Mouse (Mus musculus) limb, embryonic 12.5 days (tissue): ENCODE data around the gene Klk13. TPM values are rescaled to one million over a fixed set of nuclear protein-coding genes. Genes with fewer than 3 reads are reported as not detected.

Experiments
- ATAC-seq: fragments of 200-750 bp; cut with Nextera tagmentation; 2 replicates; pipeline ENCODE4 v1.8.0; 2017; ENCODE audit warnings: low read depth, moderate TSS enrichment; ENCODE audit not compliant: insufficient number of reproducible peaks, insufficient read depth, low FRiP score, low TSS enrichment
- H3K27ac ChIP-seq: fragments of 300-500 bp; sonication (generic); 2 replicates; pipeline ENCODE4 v1.5.1; 2016; ENCODE audit warnings: mild to moderate bottlenecking, moderate library complexity
- H3K27me3 ChIP-seq: fragments of 300-500 bp; sonication (generic); 2 replicates; pipeline ENCODE4 v1.6.1; 2016; ENCODE audit warnings: mild to moderate bottlenecking, moderate library complexity
- H3K36me3 ChIP-seq: fragments of 300-500 bp; sonication (generic); 2 replicates; pipeline ENCODE4 v1.6.1; 2016; ENCODE audit warnings: mild to moderate bottlenecking, moderate library complexity
- H3K4me1 ChIP-seq: fragments of 300-500 bp; sonication (generic); replicated peaks from 2 replicates; pipeline ENCODE4 v1.6.1; 2016
- H3K4me2 ChIP-seq: fragments of 300-500 bp; sonication (generic); 2 replicates; pipeline ENCODE4 v1.6.1; 2016; ENCODE audit warnings: mild to moderate bottlenecking, moderate library complexity
- H3K4me3 ChIP-seq: fragments of 300-500 bp; sonication (generic); replicated peaks from 2 replicates; pipeline ENCODE4 v1.5.1; 2016; ENCODE audit warnings: mild to moderate bottlenecking
- H3K9ac ChIP-seq: fragments of 300-500 bp; sonication (generic); replicated peaks from 2 replicates; pipeline ENCODE4 v1.6.1; 2016; ENCODE audit warnings: mild to moderate bottlenecking, moderate library complexity
- H3K9me3 ChIP-seq: fragments of 300-500 bp; sonication (generic); 2 replicates; pipeline ENCODE4 v1.6.1; 2016; ENCODE audit warnings: mild to moderate bottlenecking, moderate library complexity
- WGBS: fragments of 180-500 bp; shearing (Covaris S2); methylation state at CpG from one replicate; pipeline ENCODE4 v1.1.7; 2016; 5-methylcytosine and 5-hydroxymethylcytosine counted together
- polyA plus RNA-seq: library from polyadenylated mRNA; unstranded; fragments of >200 nt; fragmentation: Nextera tagmentation; extraction: Ambion mirVana; gene quantifications from 2 replicates; pipeline ENCODE4 v1.2.1, GENCODE M21; 2016

Klk13 gene
- polyA plus RNA-seq, 1 experiment from 2014 or later: 0.11 TPM

DNA sequence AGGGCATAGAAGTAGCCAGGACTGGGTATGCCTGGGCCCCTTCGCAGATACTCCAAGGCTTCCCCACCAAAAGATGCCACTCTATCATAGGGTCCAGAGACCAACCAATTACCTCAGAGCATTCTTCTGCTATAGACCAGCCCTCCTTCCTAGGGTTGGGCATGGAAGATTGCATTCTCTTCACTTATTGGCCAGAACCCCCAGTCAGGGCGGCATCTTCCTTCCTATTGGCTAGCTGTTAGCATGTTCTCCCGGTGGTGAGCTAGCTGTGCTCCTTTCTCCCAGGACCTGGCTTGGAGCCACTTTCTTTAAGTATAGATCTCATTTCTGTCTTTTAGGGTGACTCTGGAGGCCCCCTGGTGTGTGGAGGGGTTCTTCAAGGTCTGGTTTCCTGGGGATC is 60.5 kb downstream of the Klk13 start:
- H3K4me2 ChIP-seq: no peak overlapping the region
- H3K4me1 ChIP-seq: no peaks in the 10 kb centered on the region
- no peak overlapping the region for H3K27ac ChIP-seq
- no peak for ATAC-seq
- no peaks in the 10 kb centered on the region for H3K9me3 ChIP-seq
- no peak overlapping the region for H3K4me3 ChIP-seq
- H3K9ac ChIP-seq: no peak overlapping the region
- no peaks in the 10 kb centered on the region for H3K27me3 ChIP-seq
- H3K36me3 ChIP-seq: no peaks in the 10 kb centered on the region
- 71% methylated on average over 3 of the region's 3 CpGs for WGBS

GRCm38 (mm10) chr7:43774364-43774763 is 62.0 kb downstream of the Klk13 start, which contains the start of gene Klk11:
Gene Klk11 (plus strand): TSS chr7:43774604.
- Histone ChIP-seq H3K4me1 (no peaks in the 10 kb centered on the region), H3K9ac (no peak within 1 kb of the TSS), H3K36me3 (no peaks in the 10 kb centered on the region), H3K4me2 (no peak within 1 kb of the TSS), H3K27ac (no peak within 1 kb of the TSS), H3K27me3 (no peaks in the 10 kb centered on the region), H3K9me3 (no peaks in the 10 kb centered on the region), H3K4me3 (no peak within 1 kb of the TSS)
- no peak for ATAC-seq
- WGBS: 84% methylated on average over 5 of the region's 5 CpGs

GRCm38 (mm10) chr7:43774802-43775201 is 62.4 kb downstream of the Klk13 start:
- Histone ChIP-seq H3K4me3 (no peak overlapping the region), H3K9ac (no peak overlapping the region), H3K36me3 (no peaks in the 10 kb centered on the region), H3K4me1 (no peaks in the 10 kb centered on the region), H3K27me3 (no peaks in the 10 kb centered on the region), H3K27ac (no peak overlapping the region), H3K4me2 (no peak overlapping the region), H3K9me3 (no peaks in the 10 kb centered on the region)
- ATAC-seq: no peak
- WGBS: 58% methylated on average over 6 of the region's 6 CpGs

GRCm38 (mm10) chr7:43775311-43776057 is 63.1 kb downstream of the Klk13 start:
- no peaks in the 10 kb centered on the region for H3K9me3 ChIP-seq
- H3K9ac ChIP-seq: no peak overlapping the region
- no peak overlapping the region for H3K4me3 ChIP-seq
- no peaks in the 10 kb centered on the region for H3K4me1 ChIP-seq
- no peak for ATAC-seq
- no peak overlapping the region for H3K4me2 ChIP-seq
- no peaks in the 10 kb centered on the region for H3K36me3 ChIP-seq
- H3K27ac ChIP-seq: no peak overlapping the region
- 48% methylated on average over 7 of the region's 7 CpGs for WGBS
- no peaks in the 10 kb centered on the region for H3K27me3 ChIP-seq

DNA sequence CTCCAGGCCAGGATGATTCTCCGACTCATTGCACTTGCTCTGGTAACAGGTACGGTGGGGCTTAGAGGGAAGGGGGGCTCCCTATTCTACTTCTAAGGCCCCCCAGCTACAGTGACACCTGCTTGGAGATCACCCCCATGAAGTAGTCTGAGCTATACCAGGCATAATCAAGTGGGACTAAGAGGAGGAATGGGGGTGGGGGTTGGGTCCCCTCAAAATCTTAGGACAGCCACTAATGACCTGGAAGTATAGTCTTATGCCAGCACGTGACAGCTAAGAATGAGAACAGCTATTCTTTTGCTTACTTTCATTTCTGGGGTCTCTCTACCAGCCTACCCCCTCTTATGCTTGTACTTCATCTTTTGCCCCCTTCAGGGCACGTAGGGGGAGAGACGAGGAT is 64.1 kb downstream of the Klk13 start:
- H3K4me1 ChIP-seq: no peaks in the 10 kb centered on the region
- no peak overlapping the region for H3K4me2 ChIP-seq
- no peak overlapping the region for H3K4me3 ChIP-seq
- no peaks in the 10 kb centered on the region for H3K36me3 ChIP-seq
- WGBS: 79% methylated on average over 5 of the region's 5 CpGs
- ATAC-seq: no peak
- peaks cover 3% of the 10 kb centered on the region; the same call in 1 of the 2 replicates for H3K27me3 ChIP-seq
- H3K9me3 ChIP-seq: no peaks in the 10 kb centered on the region
- H3K9ac ChIP-seq: no peak overlapping the region
- H3K27ac ChIP-seq: no peak overlapping the region

Other genes with a start within 250 kb of the Klk13 start
- 1.8 and 3.7 TPM in 2 replicates for gene Vsig10l, start 249.4 kb upstream of the Klk13 start, polyA plus RNA-seq
- gene Iglon5, start 222.5 kb upstream of the Klk13 start, polyA plus RNA-seq: 1.4 and 1.7 TPM in 2 replicates
- gene 4931406B18Rik, start 206.6 kb upstream of the Klk13 start, polyA plus RNA-seq: not detected in 2 replicates
- gene Cd33, start 168.1 kb upstream of the Klk13 start, polyA plus RNA-seq: 0.83 and 1.4 TPM in 2 replicates
- gene Zfp658, start 150.3 kb upstream of the Klk13 start, polyA plus RNA-seq: 5.6 and 5.7 TPM in 2 replicates
- gene Zfp719, start 133.0 kb upstream of the Klk13 start, polyA plus RNA-seq: 15.6 and 15.7 TPM in 2 replicates
- 0.40 and 0.44 TPM in 2 replicates for gene Zfp819, start 105.4 kb upstream of the Klk13 start, polyA plus RNA-seq
- gene Ceacam18, start 77.9 kb upstream of the Klk13 start, polyA plus RNA-seq: not detected in 2 replicates
- 0.22 and 0.70 TPM in 2 replicates for gene Siglece, start 52.4 kb upstream of the Klk13 start, polyA plus RNA-seq
- gene Ctu1, start 40.6 kb upstream of the Klk13 start, polyA plus RNA-seq: 15.4 and 15.7 TPM in 2 replicates
- gene Klk14, start 22.1 kb upstream of the Klk13 start, polyA plus RNA-seq: not detected in 2 replicates
- not detected in 2 replicates for gene Klk12, start 56.3 kb downstream of the Klk13 start, polyA plus RNA-seq
- not detected in 2 replicates for gene Klk11, start 62.0 kb downstream of the Klk13 start, polyA plus RNA-seq
- 0.35 and 0.41 TPM in 2 replicates for gene Klk10, start 68.5 kb downstream of the Klk13 start, polyA plus RNA-seq
- 0.14 and 0.19 TPM in 2 replicates for gene Klk9, start 79.3 kb downstream of the Klk13 start, polyA plus RNA-seq
- gene Klk8, start 85.0 kb downstream of the Klk13 start, polyA plus RNA-seq: 12.7 and 13.4 TPM in 2 replicates
- gene Klk7, start 98.7 kb downstream of the Klk13 start, polyA plus RNA-seq: 0.10 TPM in 1 of 2 replicates, not detected in the other
- not detected in 2 replicates for gene Klk6, start 111.9 kb downstream of the Klk13 start, polyA plus RNA-seq
- 0.28 TPM in 1 of 2 replicates, not detected in the other for gene Klk5, start 129.4 kb downstream of the Klk13 start, polyA plus RNA-seq
- 0.23 TPM in 1 of 2 replicates, not detected in the other for gene Klk4, start 168.6 kb downstream of the Klk13 start, polyA plus RNA-seq
- gene Klk15, start 221.2 kb downstream of the Klk13 start, polyA plus RNA-seq: not detected in 2 replicates
- gene Klk1b8, start 238.1 kb downstream of the Klk13 start, polyA plus RNA-seq: not detected in 2 replicates